Mouse (Mus musculus): ENCODE data around the gene Vmn1r33.
"Not testable (repeated sequence)": the region's sequence is repeated elsewhere in the genome, so short reads cannot be mapped to it uniquely, and the experiment has no call there.

Gene Vmn1r33

GRCm38 (mm10) chr6:66618182-66618581 lies at the start of gene Vmn1r33:
Vmn1r33 (minus strand) TSS chr6:66618282.
- DNase-seq (ENCODE audit: inconsistent ontology term), result not testable (repeated sequence)

- no peak for DNase-seq (ENCODE audit: inconsistent ontology term)
These were observed 25.7 kb upstream of the Vmn1r33 start, which contains the start of gene Vmn1r34 for GRCm38 (mm10) chr6:66643779-66644178. Vmn1r34 (minus strand) TSS chr6:66643879.

GRCm38 (mm10) chr6:66595804-66596203 lies 22.3 kb downstream of the Vmn1r33 start:
- DNase-seq (ENCODE audit: inconsistent ontology term), result no peak
